Mouse (Mus musculus) retina, embryonic 14.5 days (tissue): Measurements from ENCODE around the gene Fignl1.

ENCODE experiments used
- DNase-seq: peaks from one replicate; pipeline ENCODE4 v3.0.0-alpha.2; 2015; ENCODE audit warnings: low spot score

Fignl1 gene

GRCm38 (mm10) chr11:11808820-11809403 lies at the start of gene Fignl1:
Gene Fignl1, minus strand, starts transcription at chr11:11808962.
- peak; percentile 99 for DNase-seq

GRCm38 (mm10) chr11:11856959-11857358 lies 48.2 kb upstream of the Fignl1 start:
- DNase-seq, result no peak

GRCm38 (mm10) chr11:11855685-11856131 lies 46.9 kb upstream of the Fignl1 start:
- DNase-seq, result no peak

DNA sequence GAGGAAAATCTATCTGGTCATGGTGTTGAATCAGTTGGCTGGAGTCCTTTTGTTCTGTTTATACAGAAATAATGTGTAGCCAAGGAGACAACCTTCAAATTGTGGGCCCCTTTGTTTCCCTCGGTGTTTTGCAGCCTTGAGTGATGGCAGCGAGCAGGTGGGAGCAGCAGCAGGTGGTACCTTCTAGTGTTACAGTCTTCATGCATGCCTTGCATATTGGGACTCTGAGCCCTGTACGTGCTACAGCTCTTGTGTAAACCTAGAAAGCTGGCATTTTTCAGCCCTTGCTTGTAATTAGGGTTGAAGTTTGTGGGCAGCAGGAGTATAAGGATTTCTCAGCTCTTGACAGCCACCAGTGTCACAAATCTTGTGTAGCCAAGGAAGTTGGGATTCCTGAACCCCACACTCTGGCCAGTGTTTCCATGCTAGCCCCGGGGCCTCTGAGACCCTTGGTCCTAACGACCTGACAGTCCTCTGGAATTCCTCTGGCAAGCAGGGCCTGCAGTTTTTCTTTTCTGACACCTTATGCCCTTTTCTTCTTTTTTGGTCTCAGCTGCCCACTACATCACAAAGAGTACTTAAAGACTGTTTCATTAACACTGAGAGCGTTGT lies 46.4 kb upstream of the Fignl1 start:
- DNase-seq, result no peak

DNA sequence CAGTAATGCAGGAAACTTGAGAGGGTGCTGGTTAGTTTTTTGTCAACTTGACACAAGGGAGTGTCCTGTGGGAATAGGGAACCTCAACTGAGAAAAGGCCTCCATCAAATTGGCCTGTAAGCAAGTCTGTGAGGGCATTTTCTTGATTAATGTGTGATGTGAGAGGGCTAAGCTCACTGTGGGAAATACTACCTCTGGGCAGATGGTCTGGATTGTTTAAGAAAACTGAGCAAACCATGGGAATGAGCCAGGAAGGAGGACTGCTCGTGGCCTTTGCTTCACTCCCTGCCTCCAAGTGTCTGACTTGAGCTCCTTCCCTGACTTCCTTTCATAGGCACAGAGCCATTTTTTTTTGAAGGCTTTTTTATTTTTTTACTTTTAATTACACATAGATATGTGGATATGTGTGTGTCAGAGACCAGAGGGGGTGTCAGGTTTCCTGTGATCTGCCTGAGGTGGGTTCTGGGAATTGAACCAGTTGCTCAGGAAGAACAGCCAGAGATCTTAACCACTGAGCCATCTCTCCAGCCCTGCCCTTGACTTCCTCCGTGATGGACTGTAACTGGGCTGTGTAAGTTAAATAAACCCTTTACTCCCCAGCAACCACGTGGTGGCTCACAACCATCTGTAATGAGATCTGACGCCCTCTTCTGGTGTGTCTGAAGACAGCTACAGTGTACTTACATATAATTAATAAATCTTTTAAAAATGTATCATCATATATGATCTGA lies 45.1 kb upstream of the Fignl1 start:
- DNase-seq, result no peak

GRCm38 (mm10) chr11:11851957-11852505 lies 43.3 kb upstream of the Fignl1 start:
- DNase-seq, result no peak

DNA sequence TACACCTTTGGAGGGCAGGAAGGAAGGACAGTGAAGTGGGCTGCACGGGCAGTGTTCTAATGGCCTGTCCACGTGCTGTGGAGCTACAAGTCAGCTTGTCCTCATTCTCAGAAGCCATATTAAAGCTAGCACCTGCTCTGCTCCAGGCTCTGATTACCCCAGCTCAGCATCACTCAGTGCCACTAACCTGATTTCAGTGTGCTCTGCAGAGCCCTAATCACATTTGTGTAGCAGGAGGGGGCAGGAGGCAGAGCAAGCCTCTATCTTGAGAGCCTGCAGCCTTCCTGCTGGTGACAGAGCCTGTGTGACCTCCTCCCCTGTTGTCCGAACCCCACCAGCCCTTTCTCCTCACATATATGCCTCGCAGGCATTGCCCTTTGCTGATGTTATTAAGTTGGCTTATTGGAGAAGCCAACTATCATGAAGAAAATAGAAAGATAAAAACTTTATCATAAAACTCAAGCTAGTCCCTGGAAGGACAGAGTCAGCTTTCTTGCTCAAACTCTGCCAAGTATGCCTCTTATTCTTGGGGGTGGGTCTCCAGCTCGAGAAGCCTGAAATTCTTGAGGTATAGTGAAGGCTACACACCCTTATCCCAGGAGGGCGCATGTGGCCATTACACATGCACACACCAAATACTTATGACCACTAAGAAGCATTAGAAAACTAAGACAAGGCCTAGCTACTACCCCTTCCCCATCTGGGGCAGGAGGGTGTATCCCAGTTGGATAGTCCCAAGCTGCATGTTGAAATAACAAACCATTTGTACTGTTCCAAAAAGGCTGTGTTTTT lies 41.9 kb upstream of the Fignl1 start:
- DNase-seq, result peak; percentile 57

GRCm38 (mm10) chr11:11849513-11850311 lies 41.0 kb upstream of the Fignl1 start:
- no peak for DNase-seq

GRCm38 (mm10) chr11:11848467-11848866 lies 39.7 kb upstream of the Fignl1 start:
- DNase-seq, result no peak

GRCm38 (mm10) chr11:11845044-11845443 lies 36.3 kb upstream of the Fignl1 start:
- no peak for DNase-seq

DNA sequence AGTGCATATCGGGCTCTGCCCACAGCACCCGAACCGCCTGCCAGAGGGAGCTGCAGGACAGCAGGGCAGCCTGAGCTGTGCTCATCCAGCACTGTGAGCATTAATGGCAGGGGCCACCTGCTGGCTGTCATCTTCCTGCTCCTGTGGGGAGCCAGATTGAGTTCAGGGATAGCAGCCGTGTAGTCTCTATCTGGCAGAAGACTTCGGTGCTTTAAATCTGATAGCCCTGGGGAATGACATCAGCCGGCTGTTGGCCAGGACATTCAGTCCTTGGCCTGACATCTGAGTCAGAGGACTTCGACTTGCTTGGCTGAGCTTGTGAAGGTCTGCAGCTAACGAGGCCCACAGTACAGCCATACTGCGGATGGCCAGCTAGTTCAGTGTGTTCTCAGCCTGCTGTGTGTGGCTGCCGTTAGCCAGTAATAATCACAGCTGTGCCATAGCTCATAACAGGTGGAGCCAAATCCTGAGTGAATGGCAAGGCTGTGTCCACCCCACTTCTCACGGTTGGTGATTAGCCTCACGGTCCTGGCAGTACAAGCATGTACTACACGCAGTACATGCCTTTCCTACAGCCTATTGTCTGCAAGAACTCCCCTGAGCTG lies 35.7 kb upstream of the Fignl1 start:
- peak; percentile 75 for DNase-seq

DNA sequence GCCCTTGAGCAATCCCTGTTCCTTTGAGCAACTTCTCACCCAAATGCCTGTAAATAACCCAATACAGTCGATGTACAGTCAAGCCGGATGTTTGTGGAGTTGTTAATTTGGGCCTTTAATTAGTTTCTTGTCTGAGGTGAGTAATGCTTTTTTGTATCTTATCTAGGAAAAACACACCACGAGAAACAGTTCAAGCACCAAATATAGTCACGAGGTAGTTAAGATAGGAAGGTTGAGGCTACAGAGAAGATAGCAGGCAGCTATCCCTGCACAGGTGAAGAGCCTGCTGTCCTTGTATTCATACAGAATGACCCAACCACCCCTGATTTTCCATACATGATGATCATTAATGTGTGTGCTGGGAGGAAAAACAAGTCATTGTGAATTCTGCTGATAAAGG lies 32.8 kb upstream of the Fignl1 start:
- DNase-seq, result no peak

- DNase-seq, result no peak
Observed at GRCm38 (mm10) chr11:11840746-11841145, 32.0 kb upstream of the Fignl1 start.

GRCm38 (mm10) chr11:11839874-11840273 lies 31.1 kb upstream of the Fignl1 start:
- DNase-seq, result no peak

- DNase-seq, result no peak
Observed at GRCm38 (mm10) chr11:11837384-11837783, 28.6 kb upstream of the Fignl1 start.

- DNase-seq, result no peak
Observed at GRCm38 (mm10) chr11:11836713-11837370, 28.1 kb upstream of the Fignl1 start.

DNA sequence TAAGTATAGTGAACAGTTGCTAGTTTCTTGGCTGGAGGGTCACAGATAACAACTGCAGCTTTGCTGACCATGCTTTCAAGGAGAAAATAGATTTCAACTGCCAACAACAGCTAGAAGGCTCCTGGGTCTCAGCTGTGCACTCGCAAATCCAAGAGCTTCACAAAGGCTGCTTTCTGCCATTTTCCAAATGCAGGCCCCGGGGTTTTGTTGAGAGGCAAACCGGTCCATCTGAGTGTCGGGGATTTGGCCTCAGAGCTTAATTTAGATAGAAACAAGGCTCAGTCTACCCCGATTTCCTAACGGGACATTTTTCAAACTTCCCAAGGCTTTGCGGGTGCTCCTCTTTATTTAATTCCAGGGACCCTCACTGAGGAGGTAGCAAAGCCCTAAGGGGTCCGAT lies 27.5 kb upstream of the Fignl1 start:
- DNase-seq, result no peak

- no peak for DNase-seq
Observed at GRCm38 (mm10) chr11:11835791-11836190, 27.0 kb upstream of the Fignl1 start.

DNA sequence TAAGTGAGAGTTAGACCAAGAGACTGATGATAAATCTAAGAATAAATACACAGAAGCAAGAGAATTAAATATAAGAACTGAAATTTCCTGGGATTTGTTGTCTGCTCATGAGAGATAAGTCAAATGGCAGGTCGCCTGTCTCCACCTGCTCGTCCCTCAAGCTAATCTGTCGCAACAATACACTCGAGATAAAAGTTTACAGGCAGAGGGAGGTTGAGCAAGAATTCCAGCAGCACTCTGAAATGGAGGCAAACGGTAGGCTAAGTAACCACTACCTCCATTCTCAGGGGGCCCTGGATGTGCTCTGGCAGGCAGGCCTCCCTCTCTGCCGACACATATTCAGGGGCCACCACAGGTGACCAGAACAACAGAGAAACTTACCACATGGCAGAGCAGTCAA lies 26.6 kb upstream of the Fignl1 start:
- DNase-seq, result no peak

- no peak for DNase-seq
Observed at GRCm38 (mm10) chr11:11833100-11833499, 24.3 kb upstream of the Fignl1 start.

DNA sequence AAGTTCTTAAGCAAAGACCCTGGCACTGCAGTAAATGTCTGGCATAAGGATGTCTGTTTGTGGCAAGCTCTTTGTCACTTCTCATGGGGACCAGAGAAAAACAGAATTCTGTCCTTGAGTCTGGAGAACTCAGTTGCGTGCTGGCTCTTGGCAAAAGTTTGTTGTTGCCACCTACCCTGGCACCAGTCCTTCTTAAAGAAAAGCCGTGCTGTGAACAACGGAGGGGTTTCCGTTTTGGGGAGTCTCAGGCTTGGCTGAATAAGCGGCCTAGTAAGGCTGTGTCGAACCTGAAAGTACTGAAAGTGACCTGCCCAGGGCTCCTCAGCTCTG lies 24.0 kb upstream of the Fignl1 start:
- DNase-seq, result no peak
